Mouse (Mus musculus): ENCODE results near the gene Serinc5.

DNA sequence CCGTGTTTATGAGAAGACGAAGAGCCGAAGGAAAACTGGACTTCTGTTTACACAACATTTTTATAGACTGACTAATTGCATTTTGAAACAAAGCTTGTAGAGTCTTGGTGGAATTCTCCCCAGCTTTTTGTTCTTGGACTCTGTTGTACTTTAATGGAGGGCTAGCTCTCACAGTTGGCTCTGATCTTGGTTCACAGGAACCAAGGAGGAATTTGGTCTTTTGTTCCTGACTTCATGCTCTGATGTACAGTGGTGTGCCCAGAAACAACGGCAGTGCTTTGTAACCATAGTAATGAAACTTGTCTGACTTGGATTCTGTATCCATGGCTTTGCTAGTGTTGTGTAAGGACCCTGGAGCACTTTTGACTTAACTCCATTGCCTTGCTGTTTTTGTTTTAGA lies 20.6 kb downstream of the Serinc5 start:
- no peak for TF ChIP-seq CTCF (IDR thresholded peaks at IDR 0.05; ENCODE audit: borderline replicate concordance, insufficient read depth, low read length)
- TF ChIP-seq POLR2A (IDR thresholded peaks at IDR 0.05; ENCODE audit: low read depth, low read length): no peak
